Mouse (Mus musculus): Measurements from ENCODE around the gene Ifi27l2b.
"Not testable (repeated sequence)": the region's sequence is repeated elsewhere in the genome, so short reads cannot be mapped to it uniquely, and the experiment has no call there.

Ifi27l2b gene

DNA sequence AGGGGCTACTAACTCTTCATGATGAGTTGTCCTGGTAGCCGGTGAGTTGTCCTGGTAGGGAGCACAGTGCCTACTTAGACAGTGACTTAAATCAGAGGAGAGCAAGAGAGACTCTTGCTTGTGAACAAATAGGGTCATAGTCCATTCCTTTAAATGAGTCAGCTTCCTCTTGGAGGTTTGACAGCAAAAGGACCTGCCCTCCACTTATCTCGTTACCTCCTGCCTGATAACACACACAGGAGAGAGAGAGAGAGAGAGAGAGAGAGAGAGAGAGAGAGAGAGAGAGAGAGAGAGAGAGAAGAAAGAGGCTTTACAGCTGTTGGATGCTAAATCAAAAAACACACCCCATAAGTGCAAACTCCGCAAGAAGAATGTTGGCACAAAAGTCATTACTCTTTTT, at the start of gene Ifi27l2b:
Gene Ifi27l2b (minus strand): TSS at position 84 of the 400 bp plus-strand sequence.
- no peak for DNase-seq (ENCODE audit: low spot score)

DNA sequence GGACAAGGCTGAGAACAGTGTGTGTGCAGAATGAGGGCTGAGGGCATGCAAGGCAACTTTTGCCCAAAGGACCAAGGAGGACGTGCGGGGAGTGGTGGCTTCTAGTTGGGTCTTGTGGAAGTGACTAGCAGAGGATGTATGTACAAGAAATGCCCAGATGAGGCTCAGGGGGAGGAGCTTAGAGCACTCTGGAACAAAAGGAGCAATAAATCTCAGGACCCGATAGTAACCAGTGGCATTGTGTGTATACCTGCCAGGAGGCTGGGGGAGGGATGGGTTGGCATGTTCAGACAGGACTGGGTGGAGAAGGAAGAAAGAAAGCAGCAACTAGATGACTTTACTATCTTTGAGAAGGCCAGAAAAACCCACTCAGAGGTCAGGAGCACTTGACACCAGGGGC, 47.4 kb upstream of the Ifi27l2b start:
- no peak for DNase-seq (ENCODE audit: low spot score)

DNA sequence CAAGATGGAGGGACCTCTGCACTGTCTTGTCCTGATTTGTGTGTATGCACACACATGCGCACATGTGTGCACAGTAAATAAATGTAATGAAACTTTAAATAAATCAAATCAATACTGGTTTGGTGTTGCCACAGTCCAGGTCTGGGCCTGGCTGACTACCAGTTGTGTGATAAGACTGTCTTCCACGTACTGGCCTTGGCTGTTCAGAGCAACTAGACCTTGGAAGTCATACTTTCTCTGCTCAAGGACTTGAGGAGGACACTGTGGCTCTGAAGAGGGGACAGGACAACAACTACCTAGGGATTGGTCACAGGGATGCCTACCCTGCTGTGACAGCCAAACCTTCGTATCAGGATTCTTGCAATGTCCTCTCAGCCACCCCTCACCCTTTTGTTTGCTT, 46.3 kb upstream of the Ifi27l2b start:
- DNase-seq (ENCODE audit: low spot score), result no peak

DNA sequence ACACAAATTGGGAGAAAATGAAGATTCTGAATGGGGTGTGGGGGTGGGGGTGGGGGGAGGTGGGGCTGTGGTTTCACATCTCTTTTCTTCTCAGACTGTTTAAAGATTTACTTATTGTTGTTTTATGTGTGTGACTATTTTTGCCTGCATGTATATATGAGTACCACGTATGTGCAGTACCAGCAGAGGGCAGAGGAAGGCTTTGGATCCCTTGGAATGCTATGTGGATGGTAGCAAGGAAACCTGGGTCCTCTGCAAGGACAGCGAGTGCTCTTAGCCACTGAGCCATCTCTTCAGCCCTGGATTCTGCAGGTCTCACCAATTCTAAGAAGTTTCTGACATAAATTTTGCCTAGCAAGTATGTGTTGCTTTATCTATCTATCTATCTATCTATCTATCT, 42.2 kb upstream of the Ifi27l2b start:
- no peak for DNase-seq (ENCODE audit: low spot score)

DNA sequence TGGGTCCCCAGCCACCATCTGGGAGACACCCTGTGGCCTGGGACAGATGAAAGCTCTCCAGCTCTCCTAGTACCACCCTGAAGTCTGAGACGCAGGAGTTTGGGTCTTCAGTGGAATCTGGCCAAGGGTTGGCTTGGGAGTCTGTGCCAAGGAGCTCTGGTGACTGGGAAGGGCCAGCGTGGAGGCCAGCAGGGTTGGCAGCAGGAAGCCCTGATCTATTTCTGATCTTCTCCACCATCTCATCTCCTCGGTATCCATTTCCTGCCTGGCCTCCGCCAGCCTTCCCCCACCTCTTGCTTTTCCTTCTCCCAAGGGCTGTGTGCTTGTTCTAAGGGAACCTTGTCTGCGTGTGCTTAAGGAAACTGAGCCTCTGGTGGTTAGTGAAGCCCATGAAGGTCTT, 41.7 kb upstream of the Ifi27l2b start:
- no peak for DNase-seq (ENCODE audit: low spot score)

DNA sequence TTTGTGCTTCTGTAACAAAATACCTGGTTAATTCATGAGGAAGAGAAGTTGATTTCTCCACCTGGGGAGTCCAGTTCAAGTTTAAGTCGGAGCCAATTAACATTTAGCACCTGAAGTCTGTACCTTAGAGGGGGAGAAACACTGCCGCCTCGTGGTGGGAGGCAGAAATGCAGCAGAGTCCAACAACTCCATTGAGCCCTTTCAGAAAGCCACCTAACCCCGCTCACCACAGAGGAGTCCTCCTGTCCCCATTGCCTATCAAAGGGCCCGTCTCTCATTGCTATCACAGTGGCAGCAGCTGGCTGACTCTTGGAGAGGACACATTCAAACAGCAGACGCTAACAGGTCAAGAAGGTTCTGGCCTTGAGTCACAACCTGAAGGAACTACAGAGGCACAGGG, 37.5 kb upstream of the Ifi27l2b start:
- DNase-seq (ENCODE audit: low spot score), result no peak

DNA sequence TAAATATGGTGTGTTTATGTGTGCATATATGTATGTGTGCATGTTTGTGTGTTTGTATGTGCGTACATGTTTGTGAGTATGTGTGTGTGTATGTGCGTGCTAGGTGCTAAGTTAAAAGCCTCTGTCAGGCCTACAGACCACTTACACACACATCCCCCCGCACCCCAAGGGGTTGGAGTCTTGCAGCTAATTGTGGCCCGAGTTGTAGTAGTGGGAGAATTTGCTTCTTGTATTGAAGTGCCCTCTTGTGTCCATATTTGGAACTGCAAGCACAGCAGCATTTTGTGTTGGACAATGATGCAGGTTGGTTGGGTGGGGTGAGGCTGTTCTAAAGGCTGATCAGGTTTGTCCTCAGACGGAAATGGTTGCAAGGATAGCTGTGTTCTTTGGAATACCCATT, 35.7 kb upstream of the Ifi27l2b start:
- DNase-seq (ENCODE audit: low spot score), result peak; percentile 23

DNA sequence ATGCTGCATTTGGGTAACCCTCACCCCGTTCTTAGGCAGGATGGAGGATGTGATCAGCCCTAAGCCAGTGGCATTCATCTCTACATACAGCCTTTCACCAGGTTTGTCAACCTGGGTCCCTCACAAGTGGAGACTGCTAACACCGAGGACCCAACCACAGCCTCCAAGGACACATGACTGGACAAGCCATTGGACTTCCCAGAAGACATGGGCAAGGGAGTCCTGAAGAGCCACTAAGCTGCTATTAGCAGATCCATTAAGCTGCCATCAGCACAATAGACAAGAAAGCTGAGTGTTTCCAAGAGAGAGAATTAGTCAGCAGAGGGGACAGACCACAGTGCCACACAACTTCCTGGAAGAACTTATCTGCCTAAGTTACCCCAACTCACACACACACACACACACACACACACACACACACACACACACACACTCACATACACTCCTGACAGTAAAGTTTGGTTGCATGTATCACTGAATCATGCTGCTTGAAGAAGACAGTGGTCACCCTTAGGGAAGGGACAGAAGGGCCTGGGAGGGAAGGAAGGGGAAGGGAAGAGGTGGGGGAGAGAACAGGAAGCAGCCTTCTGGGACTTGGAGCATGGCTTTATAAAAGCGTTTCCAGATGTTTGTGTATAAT, 34.2 kb upstream of the Ifi27l2b start:
- no peak for DNase-seq (ENCODE audit: low spot score)

DNA sequence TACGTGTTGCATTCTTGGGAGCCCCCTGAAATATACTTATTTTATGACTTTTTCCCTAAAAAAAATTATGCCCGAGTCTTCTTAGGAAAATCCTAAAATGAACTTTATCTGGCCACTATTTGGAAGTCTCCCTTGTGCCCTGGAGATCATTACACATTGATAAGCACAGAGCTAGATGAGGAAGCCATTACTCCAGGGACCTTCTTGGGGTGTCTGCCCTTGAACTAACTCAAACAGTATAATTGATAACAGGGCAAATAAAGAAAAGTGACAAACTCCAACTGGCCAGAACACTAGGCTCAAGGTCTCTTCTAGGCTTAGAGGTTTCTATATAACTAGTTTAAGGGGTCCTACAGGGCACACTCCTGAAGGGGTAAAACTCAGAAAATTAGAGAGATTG, 30.7 kb upstream of the Ifi27l2b start:
- DNase-seq (ENCODE audit: low spot score), result no peak

DNA sequence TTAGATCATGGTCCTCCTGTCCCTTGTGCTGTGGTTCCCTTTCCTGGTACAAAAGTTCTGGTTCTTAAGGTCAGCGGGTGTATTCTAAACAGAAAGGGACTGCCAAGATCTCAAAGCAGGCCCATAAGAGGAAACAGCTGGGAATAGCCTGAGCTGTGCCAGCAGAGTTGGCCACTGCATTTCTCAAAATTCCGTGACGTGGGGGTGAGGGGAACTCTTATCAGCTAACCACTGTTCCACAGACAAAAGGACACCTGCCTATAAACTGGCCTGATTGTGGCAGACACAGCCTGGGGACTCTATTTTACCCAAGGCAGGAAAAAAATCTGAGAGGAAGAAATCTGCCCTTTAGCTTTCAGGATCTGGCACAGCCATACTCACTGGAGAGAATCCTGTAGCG, 30.3 kb upstream of the Ifi27l2b start:
- DNase-seq (ENCODE audit: low spot score), result no peak

DNA sequence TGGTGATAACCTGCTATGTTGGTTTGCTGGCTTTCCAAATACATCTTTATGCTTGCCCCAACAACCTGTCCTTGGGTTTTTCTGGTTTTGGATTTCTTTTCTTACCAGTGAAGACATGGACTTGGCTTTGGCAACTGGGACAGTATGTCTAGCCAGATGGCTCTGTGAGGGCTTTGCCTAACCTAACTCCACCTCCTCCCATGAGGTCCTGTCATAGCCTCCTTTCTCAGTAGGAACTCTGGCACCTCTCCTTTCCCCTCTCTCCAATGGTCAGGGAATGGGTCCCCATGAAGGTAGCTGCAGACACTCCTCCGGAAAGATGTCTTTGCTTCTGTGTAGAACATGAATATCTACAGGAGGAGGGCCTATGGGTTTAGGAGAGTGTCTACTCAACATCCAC, 29.7 kb upstream of the Ifi27l2b start:
- no peak for DNase-seq (ENCODE audit: low spot score)

DNA sequence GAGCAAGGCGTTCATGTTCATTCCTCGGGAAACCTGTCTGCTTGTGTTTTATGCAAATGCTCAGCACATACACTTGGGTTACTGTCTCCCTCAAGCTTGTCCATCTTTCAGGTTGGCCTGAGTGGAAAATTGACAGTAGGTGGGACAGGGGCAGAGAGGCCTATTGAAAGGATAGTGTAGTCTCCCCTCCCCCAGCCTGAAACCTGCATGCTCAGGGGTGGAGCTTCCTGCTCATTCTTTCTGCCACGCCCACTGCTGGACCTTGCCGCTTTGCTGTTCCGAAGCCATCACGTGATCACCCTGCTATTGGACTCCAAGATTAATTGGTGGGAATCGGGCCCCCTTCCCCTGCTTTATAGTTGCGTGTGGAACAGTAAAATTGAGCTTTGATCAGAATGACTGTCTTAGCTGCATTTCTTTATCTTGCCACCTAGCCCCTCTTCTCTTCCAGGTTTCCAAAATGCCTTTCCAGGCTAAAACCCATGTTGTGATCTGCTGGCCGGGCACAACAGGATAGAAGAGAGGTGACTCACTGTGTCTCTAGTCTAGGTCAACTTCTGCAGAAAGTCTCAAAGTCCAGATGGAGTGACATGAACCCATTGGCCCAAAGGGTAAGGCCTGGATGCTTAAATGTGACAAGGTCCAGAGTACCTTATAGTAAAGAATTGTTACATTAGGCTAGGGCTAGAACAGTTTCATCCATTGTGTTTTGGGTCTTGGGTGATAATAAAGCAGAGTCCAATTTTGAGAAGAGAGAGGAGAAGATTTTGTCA, 27.4 kb upstream of the Ifi27l2b start:
- DNase-seq (ENCODE audit: low spot score), result not testable (repeated sequence)

DNA sequence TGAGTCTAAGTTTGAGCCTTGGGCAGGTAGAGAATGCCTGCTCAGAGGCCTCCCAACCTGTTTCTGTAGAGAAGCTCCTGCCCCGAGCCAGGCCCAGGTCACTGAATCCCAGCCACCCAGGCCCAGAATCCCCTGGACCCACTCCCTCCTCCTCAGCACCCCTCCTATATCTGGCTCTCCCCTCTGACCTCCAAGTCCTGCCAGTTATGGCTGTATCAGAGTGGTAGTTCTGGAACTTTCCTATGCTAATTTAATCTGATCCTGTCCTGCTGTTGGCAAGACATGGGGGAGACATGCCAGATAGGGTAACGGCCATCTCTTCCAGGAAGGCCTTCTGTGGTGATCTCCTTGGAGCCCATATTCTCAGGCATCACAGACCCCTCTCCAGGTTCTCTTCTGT, 25.8 kb upstream of the Ifi27l2b start:
- DNase-seq (ENCODE audit: low spot score), result no peak

DNA sequence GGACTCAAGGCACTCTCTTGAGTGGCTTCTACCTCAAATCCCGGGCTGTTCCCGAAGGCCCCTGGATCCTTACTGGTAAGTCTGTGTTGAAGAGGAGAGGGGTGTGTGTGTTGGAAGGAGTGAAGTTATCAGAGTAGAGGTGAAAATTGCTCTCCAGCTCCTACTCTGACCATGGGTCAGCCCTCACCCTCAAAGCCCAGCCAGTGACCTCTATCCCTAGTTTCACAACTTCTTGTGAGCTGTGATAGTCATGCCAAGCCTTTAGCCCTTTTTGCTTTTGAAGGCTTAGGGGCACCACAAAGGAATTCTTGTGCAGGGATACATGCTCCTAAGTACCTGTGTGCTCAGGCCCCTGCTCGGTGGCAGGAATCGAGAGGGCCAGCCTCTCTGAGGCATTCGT, 24.6 kb upstream of the Ifi27l2b start:
- no peak for DNase-seq (ENCODE audit: low spot score)

DNA sequence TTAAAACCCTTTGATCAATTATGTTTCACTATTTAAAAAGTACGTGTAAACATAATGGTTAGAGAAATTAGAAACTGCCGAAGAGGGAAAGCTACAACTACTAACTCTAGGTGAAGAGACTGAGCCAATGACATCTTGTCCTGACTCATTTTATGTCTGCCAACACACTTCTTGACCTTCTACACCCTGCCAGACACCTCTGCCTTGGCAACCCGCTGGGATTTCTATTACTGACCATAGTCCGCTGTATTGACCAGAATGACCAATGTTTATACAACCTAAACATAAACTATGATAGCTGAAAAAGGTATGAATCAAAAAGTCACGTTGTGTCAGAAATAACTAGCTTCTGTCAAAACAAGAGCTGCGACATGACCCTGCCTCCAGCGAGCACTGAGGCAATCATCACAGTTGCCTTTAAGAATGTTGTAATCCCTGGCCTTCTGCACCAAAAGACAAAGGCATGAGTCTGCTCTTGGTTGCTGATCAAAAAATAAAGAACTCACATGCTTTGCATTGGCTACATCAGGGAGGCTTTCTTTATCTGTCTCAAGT, 20.5 kb upstream of the Ifi27l2b start:
- DNase-seq (ENCODE audit: low spot score), result no peak

DNA sequence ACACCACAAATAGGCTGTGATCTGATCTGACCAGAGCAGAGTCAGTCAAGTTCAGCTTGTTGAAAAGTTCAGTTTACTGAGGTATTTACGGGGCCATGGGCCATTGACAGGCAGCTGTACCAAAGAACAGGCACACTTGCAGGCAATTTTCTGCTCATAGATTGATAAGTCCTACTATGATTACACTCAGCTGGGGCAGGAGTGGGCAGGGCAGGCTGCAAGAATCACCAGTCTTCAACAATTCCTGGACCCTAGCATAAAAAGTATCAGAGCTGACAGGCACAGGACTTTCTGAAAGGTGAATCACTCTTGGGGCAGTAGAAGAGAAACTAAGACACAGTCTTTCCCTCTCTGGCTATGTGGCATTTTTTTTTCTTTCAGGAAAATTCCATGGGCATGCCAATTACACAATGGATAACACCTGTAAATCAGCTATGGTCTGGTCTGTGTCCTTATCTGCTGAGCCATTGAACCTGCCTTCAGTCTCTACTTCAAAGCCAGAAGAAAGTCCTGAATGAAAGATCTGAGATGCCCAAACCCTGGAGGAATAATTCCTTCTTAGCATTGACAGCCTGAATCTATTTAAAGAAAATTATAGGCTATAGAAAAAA, 19.9 kb upstream of the Ifi27l2b start:
- DNase-seq (ENCODE audit: low spot score), result no peak

DNA sequence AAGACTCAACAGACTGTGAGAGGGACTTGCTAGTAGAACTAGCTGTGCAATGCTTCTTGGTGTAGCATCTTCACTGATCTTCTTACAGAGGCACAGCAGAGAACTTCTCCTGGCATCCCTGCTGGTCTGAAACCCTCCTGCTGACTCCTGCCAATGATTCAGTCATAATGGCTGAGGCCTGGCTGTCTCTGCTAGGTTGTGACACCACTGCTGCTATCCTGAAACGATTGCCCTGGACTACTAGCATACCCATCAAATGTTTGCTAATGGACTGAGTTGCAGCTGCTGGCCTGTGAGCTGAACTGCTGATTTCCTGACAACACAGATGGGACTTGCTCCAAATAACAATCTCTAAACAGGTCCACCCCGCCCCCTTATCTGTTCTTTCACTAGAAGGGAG, 17.5 kb upstream of the Ifi27l2b start:
- DNase-seq (ENCODE audit: low spot score), result no peak

DNA sequence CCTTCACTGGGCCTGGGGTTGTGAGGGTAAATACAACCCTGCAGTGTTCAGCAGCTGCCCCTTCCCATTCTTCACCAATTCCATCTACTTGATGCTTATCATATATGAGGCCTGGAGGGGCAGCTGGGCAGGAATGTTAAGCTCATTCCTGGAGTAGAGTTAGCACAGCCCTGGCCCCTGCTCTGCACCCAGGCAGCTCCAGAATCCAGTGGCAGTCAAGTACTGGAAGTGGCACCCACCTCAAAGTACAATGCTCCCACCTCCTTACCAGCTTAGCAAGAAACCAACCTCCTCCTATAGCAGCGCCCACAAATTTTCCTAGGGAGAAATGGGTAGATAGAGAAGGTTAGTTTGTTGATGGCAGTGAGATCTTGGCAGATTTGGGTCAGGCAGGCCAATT, 296 bp downstream of the Ifi27l2b start:
- DNase-seq (ENCODE audit: low spot score), result not testable (repeated sequence)

DNA sequence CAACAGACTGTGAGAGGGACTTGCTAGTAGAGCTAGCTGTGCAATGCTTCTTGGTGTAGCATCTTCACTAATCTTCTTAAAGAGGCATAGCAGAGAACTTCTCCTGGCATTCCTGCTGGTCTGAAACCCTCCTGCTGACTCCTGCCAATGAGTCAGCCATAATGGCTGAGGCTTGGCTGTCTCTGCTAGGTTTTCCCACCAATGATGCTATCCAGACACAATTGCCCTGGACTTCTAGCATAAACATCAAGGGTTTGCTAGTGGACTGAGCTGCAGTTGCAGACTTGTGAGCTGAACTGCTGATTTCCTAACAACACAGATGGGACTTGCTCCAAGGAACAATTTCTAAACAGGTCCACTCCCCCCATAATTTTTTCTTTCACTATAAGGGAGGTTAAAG, 3.7 kb downstream of the Ifi27l2b start:
- DNase-seq (ENCODE audit: low spot score), result no peak

DNA sequence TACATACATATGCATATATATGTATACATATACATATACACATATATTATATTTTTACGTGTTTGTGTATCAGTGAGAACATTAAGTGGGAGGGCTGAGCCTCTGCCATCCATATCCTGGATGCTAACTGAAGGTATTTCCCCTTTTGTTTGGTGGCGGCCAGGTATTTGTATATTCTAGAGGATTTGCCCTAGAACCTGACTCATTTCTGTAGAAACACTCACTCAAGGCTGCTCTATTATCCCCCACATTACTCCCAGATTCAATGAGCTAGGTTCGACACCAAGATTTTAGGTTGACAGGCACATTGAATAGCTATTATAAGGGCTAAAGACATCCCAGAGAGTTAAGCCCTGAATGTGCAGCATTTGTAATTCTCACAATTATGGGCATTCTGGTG, 12.0 kb downstream of the Ifi27l2b start:
- no peak for DNase-seq (ENCODE audit: low spot score)

DNA sequence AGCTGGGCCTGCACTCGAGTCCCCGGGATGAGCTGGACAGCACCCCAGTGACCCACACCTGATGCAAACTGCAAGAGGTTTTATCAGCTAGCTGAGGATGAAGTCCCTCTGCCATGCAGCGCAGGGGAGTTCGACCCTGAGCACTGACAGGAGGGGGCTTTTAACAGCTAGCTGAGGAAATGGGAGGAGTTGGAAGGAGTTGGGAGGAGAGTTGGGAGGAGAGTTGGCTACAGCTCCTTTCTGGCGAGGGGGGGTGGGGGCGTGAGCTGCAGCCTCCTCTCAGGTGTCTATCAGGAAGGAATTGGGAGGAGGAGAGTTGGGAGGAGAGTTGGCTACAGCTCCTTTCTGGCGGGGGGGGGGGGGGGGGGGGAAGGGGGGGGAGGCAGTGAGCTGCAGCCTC, 12.8 kb downstream of the Ifi27l2b start:
- not testable (repeated sequence) for DNase-seq (ENCODE audit: low spot score)

DNA sequence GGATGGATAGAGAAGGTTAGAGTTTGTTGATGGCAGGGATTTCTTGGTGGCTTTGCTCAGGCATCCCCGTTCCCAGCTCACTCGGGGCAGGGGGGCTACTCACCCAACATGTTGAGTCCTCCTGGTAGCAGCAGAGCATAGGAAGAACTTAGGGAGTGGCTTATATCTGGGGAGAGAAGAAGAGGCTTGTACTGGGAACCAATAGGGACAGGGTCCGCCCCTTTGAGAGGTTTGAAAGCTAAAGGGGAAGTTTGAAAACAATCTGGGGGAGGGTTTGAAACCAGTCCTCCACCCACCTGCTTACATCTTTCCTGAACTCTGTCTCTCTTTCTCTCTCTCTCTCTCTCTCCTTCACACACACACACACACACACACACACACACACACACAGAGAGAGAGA, 13.5 kb downstream of the Ifi27l2b start, which contains the start of gene Ifi27l2a:
Gene Ifi27l2a (minus strand): TSS at position 157 of the 400 bp plus-strand sequence.
- DNase-seq (ENCODE audit: low spot score), result no peak

DNA sequence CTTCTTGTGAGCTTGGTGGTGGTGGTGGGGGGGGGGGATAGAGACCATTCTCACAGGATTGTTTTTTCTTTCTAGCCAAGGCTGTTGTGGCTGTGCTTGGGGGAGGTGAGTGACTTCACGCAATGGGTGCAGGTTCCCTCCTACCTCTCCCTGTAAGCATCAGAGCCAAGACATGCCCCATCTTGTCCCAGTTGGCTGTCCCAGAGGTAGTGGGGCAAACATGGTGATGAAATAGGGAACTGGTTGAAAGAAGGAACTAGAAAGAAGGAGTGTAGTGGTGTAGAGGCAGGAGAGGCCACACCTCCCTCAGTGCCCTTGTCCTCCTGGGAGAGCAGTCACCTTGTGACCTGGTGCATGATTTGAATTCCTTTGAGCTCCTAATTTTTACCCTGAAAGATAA, 19.4 kb downstream of the Ifi27l2b start:
- DNase-seq (ENCODE audit: low spot score), result no peak

Measured in urinary bladder, postnatal 10 days (tissue).